Mouse (Mus musculus) naive thymus-derived CD4-positive, alpha-beta T cell, adult 2 months (primary cell): Measurements from ENCODE around the gene Rps17.

Experiments used
- DNase-seq: peaks from one replicate; pipeline ENCODE4 v3.0.0-alpha.2; 2011; ENCODE audit warnings: low read depth

The Rps17 gene

GRCm38 (mm10) chr7:81331851-81332250, 13.2 kb downstream of the Rps17 start:
- DNase-seq, result no peak

- no peak for DNase-seq
Measured at GRCm38 (mm10) chr7:81330767-81331166, 14.3 kb downstream of the Rps17 start.

GRCm38 (mm10) chr7:81327661-81328060, 17.4 kb downstream of the Rps17 start:
- no peak for DNase-seq

GRCm38 (mm10) chr7:81326859-81327258, 18.2 kb downstream of the Rps17 start:
- DNase-seq, result no peak

- no peak for DNase-seq
Measured at GRCm38 (mm10) chr7:81326043-81326442, 19.0 kb downstream of the Rps17 start.

- DNase-seq, result no peak
Measured at GRCm38 (mm10) chr7:81321776-81322175, 23.3 kb downstream of the Rps17 start.

- DNase-seq, result no peak
Measured at GRCm38 (mm10) chr7:81319749-81320148, 25.3 kb downstream of the Rps17 start.

GRCm38 (mm10) chr7:81315583-81315982, 29.5 kb downstream of the Rps17 start:
- DNase-seq, result no peak

GRCm38 (mm10) chr7:81311581-81311980, 33.5 kb downstream of the Rps17 start:
- DNase-seq, result no peak

GRCm38 (mm10) chr7:81311130-81311529, 33.9 kb downstream of the Rps17 start:
- no peak for DNase-seq

GRCm38 (mm10) chr7:81309247-81309646, 35.8 kb downstream of the Rps17 start:
- DNase-seq, result no peak

- DNase-seq, result no peak
Measured at GRCm38 (mm10) chr7:81307735-81308134, 37.3 kb downstream of the Rps17 start.

- DNase-seq, result no peak
Measured at GRCm38 (mm10) chr7:81304675-81305074, 40.4 kb downstream of the Rps17 start.

- no peak for DNase-seq
Measured at GRCm38 (mm10) chr7:81304100-81304499, 41.0 kb downstream of the Rps17 start.

- peak; percentile 52 for DNase-seq
Measured at GRCm38 (mm10) chr7:81303682-81304081, 41.4 kb downstream of the Rps17 start.

GRCm38 (mm10) chr7:81301323-81301722, 43.7 kb downstream of the Rps17 start:
- no peak for DNase-seq

GRCm38 (mm10) chr7:81298206-81298605, 46.8 kb downstream of the Rps17 start:
- DNase-seq, result no peak

- no peak for DNase-seq
Measured at GRCm38 (mm10) chr7:81295169-81295568, 49.9 kb downstream of the Rps17 start.
